Mouse (Mus musculus) spleen, adult 2 months (tissue): ENCODE results near the gene Hnrnpa2b1. TPM values are rescaled to one million over a fixed set of nuclear protein-coding genes. Genes with fewer than 3 reads are reported as not detected.
A peak's percentile ranks its signal among the peaks of the same experiment; 100 is the strongest.

Experiments used
- DNase-seq, 2 experiments: peaks; one replicate each; pipeline versions ENCODE4 v3.0.0 to v3.0.0-alpha.2; 2012 to 2021; ENCODE audit warnings: low spot score in 2 of 2, low read depth in 1 of 2
- H3K27ac ChIP-seq: fragments of 200-500 bp; 2 replicates; pipeline ENCODE4 v1.5.1; 2012; ENCODE audit warnings: low read length, inconsistent platforms; ENCODE audit not compliant: insufficient read depth
- H3K27me3 ChIP-seq: fragments of 200-500 bp; 2 replicates; pipeline ENCODE4 v1.6.1; 2012; ENCODE audit warnings: mild to moderate bottlenecking, moderate library complexity, low read length, inconsistent platforms; ENCODE audit not compliant: control insufficient read depth, insufficient read depth
- H3K36me3 ChIP-seq: fragments of 200-500 bp; 2 replicates; pipeline ENCODE4 v1.6.1; 2012; ENCODE audit warnings: mild to moderate bottlenecking, low read length, inconsistent platforms; ENCODE audit not compliant: control insufficient read depth, insufficient read depth
- H3K4me1 ChIP-seq: fragments of 200-500 bp; 2 replicates; pipeline ENCODE4 v1.6.1; 2011; ENCODE audit warnings: inconsistent platforms; ENCODE audit not compliant: control insufficient read depth, insufficient read depth, insufficient read length
- H3K4me3 ChIP-seq: fragments of 200-500 bp; 2 replicates; pipeline ENCODE4 v1.5.1; 2011; ENCODE audit warnings: mild to moderate bottlenecking, inconsistent platforms; ENCODE audit not compliant: insufficient read depth, insufficient read length; ENCODE audit errors: extremely low read depth
- CTCF ChIP-seq: fragments of 200-500 bp; IDR thresholded peaks from 2 replicates; pipeline ENCODE4 v1.5.1; 2011; ENCODE audit warnings: mild to moderate bottlenecking, inconsistent platforms; ENCODE audit not compliant: insufficient read depth, insufficient read length, insufficient replicate concordance; ENCODE audit errors: extremely low read depth
- POLR2A ChIP-seq: fragments of 200-500 bp; IDR thresholded peaks from 2 replicates; pipeline ENCODE4 v1.6.1; 2011; ENCODE audit warnings: low read depth, low read length, inconsistent platforms
- WGBS: fragments of 180-500 bp; shearing (Covaris S2); methylation state at CpG from one replicate; pipeline ENCODE4 v1.1.7; 2018; 5-methylcytosine and 5-hydroxymethylcytosine counted together
- polyA plus RNA-seq: library from polyadenylated mRNA; depleted of rRNA; stranded (reverse); fragments of >200 nt; gene quantifications from 2 replicates; pipeline ENCODE4 v1.2.3, GENCODE M21; 2012

The Hnrnpa2b1 gene
- polyA plus RNA-seq, 1 experiment, result 47.3 TPM

- TF ChIP-seq CTCF, result no peak
- peak; percentile 35 for TF ChIP-seq POLR2A
- Histone ChIP-seq H3K4me1 (peaks cover 5% of the 10 kb centered on the region), H3K4me3 (peak overlapping the region; percentile 94), H3K36me3 (peaks cover 13% of the 10 kb centered on the region), H3K27ac (peak overlapping the region; percentile 100), H3K27me3 (no peaks in the 10 kb centered on the region)
- peak; percentile 66 to 74 for DNase-seq
- under 1% methylated on average over 63 of the region's 63 CpGs for WGBS
These were observed 668 bp downstream of the Hnrnpa2b1 start for GRCm38 (mm10) chr6:51468891-51469561.

- Histone ChIP-seq H3K36me3 (peaks cover 23% of the 10 kb centered on the region), H3K4me1 (peaks cover 4% of the 10 kb centered on the region), H3K27me3 (no peaks in the 10 kb centered on the region), H3K4me3 (peak overlapping the region; percentile 55; the same call in 1 of the 2 replicates), H3K27ac (no peak overlapping the region)
- TF ChIP-seq POLR2A (no peak), CTCF (no peak)
- DNase-seq, result no peak
- under 1% methylated on average over 2 of the region's 2 CpGs for WGBS
These were observed 2.0 kb downstream of the Hnrnpa2b1 start for GRCm38 (mm10) chr6:51467649-51468048.

GRCm38 (mm10) chr6:51460363-51460762 lies 9.3 kb downstream of the Hnrnpa2b1 start:
- Histone ChIP-seq H3K27ac (no peak overlapping the region), H3K36me3 (peaks cover 44% of the 10 kb centered on the region), H3K27me3 (no peaks in the 10 kb centered on the region), H3K4me3 (no peak overlapping the region), H3K4me1 (no peaks in the 10 kb centered on the region)
- 91% methylated on average over 3 of the region's 3 CpGs for WGBS
- no peak for TF ChIP-seq CTCF
- no peak for TF ChIP-seq POLR2A
- no peak for DNase-seq

GRCm38 (mm10) chr6:51460021-51460360 lies 9.7 kb downstream of the Hnrnpa2b1 start:
- WGBS, result 78% methylated on average over 4 of the region's 4 CpGs
- Histone ChIP-seq H3K4me3 (no peak overlapping the region), H3K36me3 (peaks cover 42% of the 10 kb centered on the region), H3K4me1 (no peaks in the 10 kb centered on the region), H3K27ac (no peak overlapping the region), H3K27me3 (no peaks in the 10 kb centered on the region)
- DNase-seq, result no peak
- TF ChIP-seq POLR2A, result no peak
- no peak for TF ChIP-seq CTCF

- H3K4me3 ChIP-seq, result no peak overlapping the region
- H3K27me3 ChIP-seq, result no peaks in the 10 kb centered on the region
- peaks cover 41% of the 10 kb centered on the region for H3K36me3 ChIP-seq
- 87% methylated on average over 5 of the region's 5 CpGs for WGBS
- H3K4me1 ChIP-seq, result no peaks in the 10 kb centered on the region
- no peak overlapping the region for H3K27ac ChIP-seq
- no peak for TF ChIP-seq CTCF
- TF ChIP-seq POLR2A, result no peak
- no peak for DNase-seq
These were observed 10.2 kb downstream of the Hnrnpa2b1 start for GRCm38 (mm10) chr6:51459313-51460020.

- TF ChIP-seq POLR2A, result no peak
- no peak for TF ChIP-seq CTCF
- Histone ChIP-seq H3K27ac (no peak overlapping the region), H3K27me3 (no peaks in the 10 kb centered on the region), H3K36me3 (peaks cover 38% of the 10 kb centered on the region), H3K4me1 (no peaks in the 10 kb centered on the region), H3K4me3 (no peak overlapping the region)
- DNase-seq, result no peak
- 75% methylated on average over 2 of the region's 2 CpGs for WGBS
These were observed 10.8 kb downstream of the Hnrnpa2b1 start for GRCm38 (mm10) chr6:51458925-51459312.
